Mouse (Mus musculus): ENCODE measurements around the gene Fibin. TPM values are rescaled to one million over a fixed set of nuclear protein-coding genes. Genes with fewer than 3 reads are reported as not detected.

Gene Fibin
- total and polyA plus RNA-seq, 2 experiments from 2014 or later: 5.3 to 11.0 TPM

DNA sequence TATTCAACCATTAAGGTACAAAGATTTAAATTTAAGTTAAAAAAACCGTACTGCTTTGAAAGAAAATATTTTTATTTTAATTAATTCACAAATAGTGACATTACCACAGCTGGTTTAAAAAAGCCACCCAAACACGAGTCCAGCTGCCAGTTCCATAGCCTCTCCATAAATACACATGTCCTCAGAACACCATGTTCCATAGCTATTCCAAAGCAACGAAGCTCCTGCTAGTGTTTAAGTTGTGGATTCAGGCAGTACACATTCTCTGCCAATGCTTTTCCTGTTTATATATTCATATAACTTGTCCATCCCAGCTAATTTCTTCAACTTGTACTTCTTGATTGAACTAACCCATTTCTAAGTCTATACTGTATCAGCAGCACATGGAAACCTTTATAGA, 872 bp upstream of the Fibin start:
- H3K27ac ChIP-seq (ENCODE audit: low read depth): no peak overlapping the region
- no peaks in the 10 kb centered on the region for H3K36me3 ChIP-seq (replicated peaks; ENCODE audit: control insufficient read depth, insufficient read depth, low read length)
- ATAC-seq (ENCODE audit: insufficient read depth, low read depth): no peak
- H3K4me1 ChIP-seq (ENCODE audit: control insufficient read depth, insufficient read depth): no peaks in the 10 kb centered on the region
- TF ChIP-seq EP300 (IDR thresholded peaks at IDR 0.05; ENCODE audit: low read depth) (no peak), CTCF (IDR thresholded peaks at IDR 0.05; ENCODE audit: low read depth) (no peak)
- no peak overlapping the region for H3K4me2 ChIP-seq (ENCODE audit: low read depth, low read length)
- no peak for DNase-seq (ENCODE audit: low spot score)
- no peak overlapping the region for H3K9ac ChIP-seq (replicated peaks; ENCODE audit: low read depth, low read length)
- H3K27me3 ChIP-seq (ENCODE audit: control insufficient read depth, insufficient read depth, low read length): peaks cover 6% of the 10 kb centered on the region
- H3K4me3 ChIP-seq (ENCODE audit: low read depth, low read length): no peak overlapping the region
- 63% methylated on average over 3 of the region's 3 CpGs for WGBS
- no peaks in the 10 kb centered on the region for H3K9me3 ChIP-seq (replicated peaks; ENCODE audit: control insufficient read depth, low read length)

DNA sequence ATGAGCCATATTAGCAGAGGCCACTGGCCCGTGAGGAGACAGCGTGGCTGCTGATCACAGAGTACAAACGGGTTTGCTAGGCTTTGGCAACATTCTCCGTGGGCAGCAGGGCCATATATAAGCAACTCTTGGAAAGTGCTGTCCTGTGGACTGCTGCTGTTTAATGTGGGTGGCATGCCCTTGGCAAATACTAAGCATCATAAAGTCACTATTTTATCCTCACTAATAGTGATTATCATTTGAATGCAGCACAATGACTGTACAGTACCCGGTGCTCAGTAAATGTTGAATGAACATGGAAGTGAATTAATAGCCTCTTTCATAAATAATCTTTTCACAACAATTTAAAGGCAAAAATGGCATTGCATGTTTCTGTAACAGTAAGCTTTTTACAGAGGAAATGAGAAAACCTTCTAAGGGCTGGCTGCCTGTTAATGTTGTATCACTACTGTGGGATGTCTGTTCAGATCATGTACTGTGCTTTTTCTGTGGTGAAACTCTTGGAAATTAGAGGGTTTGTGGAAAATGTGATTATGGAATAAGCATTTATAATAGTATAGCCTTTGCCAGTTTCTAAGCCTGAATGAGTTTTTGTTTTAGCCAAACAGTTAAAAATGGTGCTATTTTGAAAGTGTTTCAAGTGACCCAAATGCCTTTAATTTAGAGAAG, 9.5 kb downstream of the Fibin start:
- Histone ChIP-seq H3K36me3 (replicated peaks; ENCODE audit: control insufficient read depth, insufficient read depth, low read length) (no peaks in the 10 kb centered on the region), H3K9me3 (replicated peaks; ENCODE audit: control insufficient read depth, low read length) (no peaks in the 10 kb centered on the region), H3K4me1 (ENCODE audit: control insufficient read depth, insufficient read depth) (no peaks in the 10 kb centered on the region), H3K27me3 (ENCODE audit: control insufficient read depth, insufficient read depth, low read length) (no peaks in the 10 kb centered on the region), H3K9ac (replicated peaks; ENCODE audit: low read depth, low read length) (no peak overlapping the region), H3K4me3 (ENCODE audit: low read depth, low read length) (no peak overlapping the region), H3K4me2 (ENCODE audit: low read depth, low read length) (no peak overlapping the region), H3K27ac (ENCODE audit: low read depth) (no peak overlapping the region)
- no peak for TF ChIP-seq EP300 (IDR thresholded peaks at IDR 0.05; ENCODE audit: low read depth)
- no peak for TF ChIP-seq CTCF (IDR thresholded peaks at IDR 0.05; ENCODE audit: low read depth)
- WGBS: 84% methylated on average over 5 of the region's 5 CpGs
- DNase-seq (ENCODE audit: low spot score) (no peak), ATAC-seq (ENCODE audit: insufficient read depth, low read depth) (no peak)

DNA sequence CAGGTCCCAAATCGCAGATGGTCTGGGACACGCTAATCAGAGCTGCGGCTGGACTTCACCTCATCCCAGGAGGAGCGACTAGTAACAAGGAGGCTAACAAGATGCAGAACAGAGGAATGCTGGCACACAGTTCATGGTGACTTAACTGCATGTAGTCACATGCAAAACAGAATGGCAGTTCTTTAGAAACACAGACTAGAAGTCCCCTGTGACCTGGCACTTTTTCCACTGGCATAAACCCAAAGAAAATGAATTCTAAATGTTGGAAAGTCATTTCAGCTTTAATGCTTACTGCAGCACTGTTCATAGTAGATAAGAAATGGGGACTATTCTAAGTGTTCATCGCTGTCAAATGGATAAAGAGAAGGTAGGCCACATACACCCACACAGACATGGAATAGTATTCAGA, 11.1 kb downstream of the Fibin start:
- no peak for DNase-seq (ENCODE audit: low spot score)
- Histone ChIP-seq H3K36me3 (replicated peaks; ENCODE audit: control insufficient read depth, insufficient read depth, low read length) (no peaks in the 10 kb centered on the region), H3K4me3 (ENCODE audit: low read depth, low read length) (no peak overlapping the region), H3K27me3 (ENCODE audit: control insufficient read depth, insufficient read depth, low read length) (no peaks in the 10 kb centered on the region), H3K27ac (ENCODE audit: low read depth) (no peak overlapping the region), H3K4me1 (ENCODE audit: control insufficient read depth, insufficient read depth) (no peaks in the 10 kb centered on the region), H3K4me2 (ENCODE audit: low read depth, low read length) (no peak overlapping the region), H3K9ac (replicated peaks; ENCODE audit: low read depth, low read length) (no peak overlapping the region), H3K9me3 (replicated peaks; ENCODE audit: control insufficient read depth, low read length) (no peaks in the 10 kb centered on the region)
- 58% methylated on average over 5 of the region's 5 CpGs for WGBS
- TF ChIP-seq CTCF (IDR thresholded peaks at IDR 0.05; ENCODE audit: low read depth) (no peak), EP300 (IDR thresholded peaks at IDR 0.05; ENCODE audit: low read depth) (no peak)
- ATAC-seq (ENCODE audit: insufficient read depth, low read depth): no peak

DNA sequence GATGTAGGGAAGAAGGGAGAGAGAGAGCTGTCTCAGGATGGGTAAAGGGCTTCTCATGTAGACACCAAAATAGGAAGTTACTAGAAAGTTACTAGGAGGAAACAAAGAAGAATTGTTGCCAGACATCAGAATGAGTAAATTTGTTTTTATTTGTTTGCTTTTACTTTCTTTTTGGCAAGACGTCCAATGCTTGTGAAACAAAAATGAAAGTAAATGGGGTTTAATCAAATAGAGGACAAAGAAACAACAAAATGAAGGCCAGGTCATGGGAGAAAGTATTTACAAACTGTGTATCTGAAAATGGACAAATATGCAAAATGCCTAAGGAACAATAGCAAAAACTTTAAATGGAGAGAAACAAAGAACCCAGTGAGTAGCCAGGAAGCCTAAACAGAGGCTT, 11.6 kb downstream of the Fibin start:
- H3K9ac ChIP-seq (replicated peaks; ENCODE audit: low read depth, low read length): no peak overlapping the region
- no peak for TF ChIP-seq CTCF (IDR thresholded peaks at IDR 0.05; ENCODE audit: low read depth)
- TF ChIP-seq EP300 (IDR thresholded peaks at IDR 0.05; ENCODE audit: low read depth): no peak
- H3K4me1 ChIP-seq (ENCODE audit: control insufficient read depth, insufficient read depth): no peaks in the 10 kb centered on the region
- H3K9me3 ChIP-seq (replicated peaks; ENCODE audit: control insufficient read depth, low read length): no peaks in the 10 kb centered on the region
- no peaks in the 10 kb centered on the region for H3K27me3 ChIP-seq (ENCODE audit: control insufficient read depth, insufficient read depth, low read length)
- H3K36me3 ChIP-seq (replicated peaks; ENCODE audit: control insufficient read depth, insufficient read depth, low read length): no peaks in the 10 kb centered on the region
- no peak overlapping the region for H3K27ac ChIP-seq (ENCODE audit: low read depth)
- H3K4me3 ChIP-seq (ENCODE audit: low read depth, low read length): no peak overlapping the region
- ATAC-seq (ENCODE audit: insufficient read depth, low read depth) (no peak), DNase-seq (ENCODE audit: low spot score) (no peak)
- no peak overlapping the region for H3K4me2 ChIP-seq (ENCODE audit: low read depth, low read length)
- WGBS: 65% methylated on average over 1 of the region's 1 CpGs

DNA sequence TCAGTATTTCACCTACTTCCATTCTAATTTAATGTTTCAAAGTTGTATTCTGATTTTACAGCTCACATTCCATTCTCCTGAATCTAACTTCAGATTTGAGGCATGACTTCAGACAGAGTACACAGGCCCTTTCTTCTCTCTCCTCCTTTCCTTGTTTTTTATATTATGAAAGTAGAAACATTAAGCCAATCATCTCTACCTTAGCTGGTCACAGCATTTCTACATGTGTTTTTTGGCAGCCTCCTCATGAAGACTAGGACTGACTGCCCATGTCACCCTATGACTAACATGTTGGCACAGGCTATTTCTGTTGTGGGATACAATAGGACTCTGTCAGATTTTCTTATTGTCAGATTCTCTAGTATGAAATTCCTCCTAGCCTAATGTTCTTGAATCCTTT, 34.0 kb downstream of the Fibin start:
- Histone ChIP-seq H3K27me3 (ENCODE audit: control insufficient read depth, insufficient read depth, low read length) (no peaks in the 10 kb centered on the region), H3K4me3 (ENCODE audit: low read depth, low read length) (no peak overlapping the region), H3K4me1 (ENCODE audit: control insufficient read depth, insufficient read depth) (no peaks in the 10 kb centered on the region), H3K36me3 (replicated peaks; ENCODE audit: control insufficient read depth, insufficient read depth, low read length) (no peaks in the 10 kb centered on the region), H3K9ac (replicated peaks; ENCODE audit: low read depth, low read length) (no peak overlapping the region), H3K27ac (ENCODE audit: low read depth) (no peak overlapping the region), H3K9me3 (replicated peaks; ENCODE audit: control insufficient read depth, low read length) (no peaks in the 10 kb centered on the region), H3K4me2 (ENCODE audit: low read depth, low read length) (no peak overlapping the region)
- ATAC-seq (ENCODE audit: insufficient read depth, low read depth) (no peak), DNase-seq (ENCODE audit: low spot score) (no peak)
- no peak for TF ChIP-seq EP300 (IDR thresholded peaks at IDR 0.05; ENCODE audit: low read depth)

DNA sequence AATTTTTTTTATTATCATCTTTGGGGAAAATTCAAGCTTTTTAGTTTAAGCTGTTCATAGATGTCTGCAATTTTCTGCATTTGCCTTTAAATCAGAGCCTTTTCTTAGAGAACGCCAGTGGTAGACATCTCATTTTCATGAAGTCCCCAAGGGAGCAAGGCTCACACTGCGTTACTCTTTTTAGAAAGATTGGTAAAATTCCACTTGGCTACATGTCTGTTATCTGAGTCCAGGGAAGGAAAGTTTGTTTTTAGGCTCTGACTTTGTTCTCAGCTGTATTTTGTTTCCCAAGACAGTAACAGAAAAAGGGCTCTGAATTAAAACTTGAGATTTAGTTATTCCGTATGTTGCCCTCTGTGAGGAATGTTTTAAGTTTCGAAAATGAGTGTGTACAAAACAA, 43.0 kb downstream of the Fibin start:
- Histone ChIP-seq H3K4me3 (ENCODE audit: low read depth, low read length) (no peak overlapping the region), H3K9ac (replicated peaks; ENCODE audit: low read depth, low read length) (no peak overlapping the region), H3K9me3 (replicated peaks; ENCODE audit: control insufficient read depth, low read length) (no peaks in the 10 kb centered on the region), H3K27ac (ENCODE audit: low read depth) (no peak overlapping the region), H3K4me1 (ENCODE audit: control insufficient read depth, insufficient read depth) (no peaks in the 10 kb centered on the region), H3K36me3 (replicated peaks; ENCODE audit: control insufficient read depth, insufficient read depth, low read length) (no peaks in the 10 kb centered on the region), H3K4me2 (ENCODE audit: low read depth, low read length) (no peak overlapping the region), H3K27me3 (ENCODE audit: control insufficient read depth, insufficient read depth, low read length) (no peaks in the 10 kb centered on the region)
- 69% methylated on average over 4 of the region's 4 CpGs for WGBS
- ATAC-seq (ENCODE audit: insufficient read depth, low read depth): no peak
- TF ChIP-seq CTCF (IDR thresholded peaks at IDR 0.05; ENCODE audit: low read depth) (no peak), EP300 (IDR thresholded peaks at IDR 0.05; ENCODE audit: low read depth) (no peak)
- no peak for DNase-seq (ENCODE audit: low spot score)
